Mouse (Mus musculus): Measurements from ENCODE around the gene Golga4.

The Golga4 gene

DNA sequence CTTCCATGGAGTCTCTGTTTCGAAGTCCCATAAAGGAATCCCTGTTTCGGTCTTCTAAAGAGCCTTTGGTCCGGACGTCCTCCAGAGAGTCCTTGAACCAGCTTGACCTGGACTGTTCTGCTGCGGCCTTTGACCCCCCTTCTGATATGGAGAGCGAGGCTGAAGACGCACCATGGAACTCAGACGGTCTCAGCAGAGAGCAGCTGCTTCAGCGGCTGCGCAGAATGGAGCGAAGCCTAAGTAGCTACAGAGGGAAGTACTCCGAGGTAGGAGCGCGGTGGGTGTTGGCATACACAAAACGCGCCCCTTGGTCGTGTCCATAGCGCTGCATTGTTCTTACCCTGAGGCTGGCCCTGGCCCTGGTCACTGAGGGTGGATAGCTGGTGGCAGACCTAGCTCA is 21.0 kb downstream of the Golga4 start:
- no peak for DNase-seq (ENCODE audit: low read depth)

DNA sequence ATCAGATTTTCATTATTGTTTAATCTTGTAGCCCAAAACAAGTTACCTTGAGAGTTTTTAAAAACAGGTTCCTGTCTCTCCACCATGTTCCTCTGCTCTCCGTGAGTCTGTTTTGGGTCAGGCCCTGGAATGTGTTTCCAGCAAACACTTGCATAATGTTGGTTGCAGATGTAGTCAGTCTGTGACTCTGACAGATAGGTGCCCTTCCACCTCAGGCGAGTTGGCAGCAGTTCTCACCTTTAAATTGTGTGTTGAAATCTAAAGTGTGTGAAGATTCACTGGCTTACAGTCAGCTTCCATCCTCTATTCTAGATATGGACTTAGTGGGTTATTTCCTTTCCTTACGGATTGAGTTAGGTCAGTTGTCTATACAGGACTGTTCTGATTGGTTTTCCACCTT is 23.7 kb downstream of the Golga4 start:
- DNase-seq (ENCODE audit: low read depth), result no peak

DNA sequence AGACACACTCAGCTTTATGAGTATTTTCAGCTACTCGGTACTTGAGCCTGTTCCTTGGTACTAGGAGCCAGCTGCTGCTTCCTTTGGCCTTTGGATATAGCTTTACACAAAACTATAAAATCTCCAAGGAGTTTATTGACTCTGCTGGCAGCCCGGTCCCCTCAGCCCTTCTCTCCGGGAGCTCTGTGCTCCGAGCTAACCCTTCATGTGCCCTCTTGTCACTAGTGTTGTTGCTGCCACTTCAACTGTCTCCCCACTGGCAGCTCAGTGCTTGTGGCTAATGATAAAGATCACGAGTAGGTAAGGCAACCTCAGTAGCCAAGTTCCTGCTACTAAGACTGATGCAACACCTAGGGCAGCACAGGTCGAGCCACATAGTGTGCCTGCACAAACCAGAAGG is 24.6 kb downstream of the Golga4 start:
- no peak for DNase-seq (ENCODE audit: low read depth)

DNA sequence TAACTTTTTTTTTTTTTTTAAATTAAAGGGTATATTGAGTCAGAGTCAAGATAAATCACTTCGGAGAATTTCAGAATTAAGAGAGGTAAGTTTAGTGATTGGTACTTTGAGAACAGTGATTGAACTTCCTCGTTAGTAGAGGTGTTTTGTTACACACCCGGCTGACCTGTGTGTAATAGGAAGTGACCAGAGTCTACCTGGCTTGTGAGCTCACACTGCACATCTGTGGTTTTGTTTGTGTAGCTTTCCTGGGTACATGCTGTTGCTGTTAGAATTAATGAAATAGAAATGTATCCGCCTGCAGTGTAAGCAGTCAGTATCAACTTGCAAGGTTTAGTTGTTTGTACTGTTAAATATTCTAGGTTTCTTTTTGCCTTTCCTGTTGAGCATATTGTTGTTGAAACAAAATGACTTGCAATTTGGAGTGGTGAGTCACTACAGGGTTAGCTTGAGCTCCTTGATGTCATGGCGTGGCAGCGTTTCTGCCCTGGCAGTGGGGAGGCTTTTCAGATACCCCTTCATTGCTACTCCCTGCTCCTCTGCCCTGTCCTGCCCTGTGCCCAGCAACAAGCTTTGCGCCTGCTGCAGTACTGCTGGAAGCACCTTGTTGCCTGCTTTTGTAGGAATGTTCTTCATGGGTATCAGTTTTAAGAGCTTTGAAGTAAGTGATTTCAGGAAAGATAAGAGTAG is 26.6 kb downstream of the Golga4 start:
- DNase-seq (ENCODE audit: low read depth), result peak; percentile 51

DNA sequence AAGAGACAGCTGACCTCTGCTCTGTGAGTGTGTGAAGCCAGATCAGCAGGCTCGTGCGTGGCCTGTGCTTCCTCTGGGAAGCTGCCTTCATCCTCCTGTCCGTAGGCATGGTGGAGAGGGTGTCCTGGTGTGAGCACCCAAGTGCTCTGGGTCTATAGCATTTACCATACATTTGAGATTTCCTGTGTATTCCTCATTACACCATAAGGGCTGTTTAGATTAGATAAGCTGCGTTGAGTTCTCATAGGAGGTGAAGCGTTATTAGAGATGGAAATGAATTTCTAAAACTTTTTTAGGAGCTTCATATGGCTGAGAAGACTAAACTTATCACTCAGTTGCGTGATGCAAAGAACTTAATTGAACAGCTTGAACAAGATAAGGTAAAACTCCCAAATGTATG is 30.9 kb downstream of the Golga4 start:
- DNase-seq (ENCODE audit: low read depth), result no peak

DNA sequence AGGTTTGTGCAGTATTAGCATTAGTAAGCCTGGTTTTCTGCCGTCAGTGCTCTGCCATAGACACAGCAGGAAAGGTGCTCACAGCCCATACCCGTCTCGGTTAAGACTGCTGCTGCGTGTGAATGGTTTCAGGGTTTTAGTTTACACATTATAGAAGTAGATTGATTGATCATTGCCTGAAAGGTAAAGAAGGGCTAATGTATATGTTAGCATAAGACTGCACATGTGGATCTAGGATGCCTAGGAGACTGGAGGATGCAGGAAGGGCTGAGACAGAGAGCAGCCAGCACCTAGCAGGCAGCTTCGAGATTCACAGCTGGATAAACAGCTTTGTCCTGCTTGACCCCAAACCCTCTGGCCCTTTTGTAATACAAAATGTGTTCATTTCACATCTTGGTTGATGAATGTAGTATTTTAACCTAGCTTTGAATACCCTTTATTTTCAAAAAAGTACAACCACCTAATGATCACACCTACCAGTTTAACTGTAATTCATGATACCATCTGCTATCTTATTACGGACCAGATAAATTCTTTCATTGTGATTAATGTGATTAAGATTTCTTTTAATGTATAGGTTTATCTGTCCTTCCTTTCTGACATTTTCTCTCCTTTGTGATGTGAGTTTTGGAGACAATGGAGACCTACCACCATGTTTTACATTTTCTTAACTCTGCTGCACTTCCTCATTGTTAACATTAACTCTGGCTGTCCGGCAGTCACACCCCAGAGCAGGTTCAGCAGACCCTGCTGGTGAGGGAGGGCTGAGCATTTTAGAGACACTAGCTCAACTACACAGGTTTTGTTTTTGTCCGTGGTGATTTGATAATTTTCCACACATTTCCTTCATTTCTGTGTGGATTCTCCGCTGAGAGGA is 31.6 kb downstream of the Golga4 start:
- no peak for DNase-seq (ENCODE audit: low read depth)

DNA sequence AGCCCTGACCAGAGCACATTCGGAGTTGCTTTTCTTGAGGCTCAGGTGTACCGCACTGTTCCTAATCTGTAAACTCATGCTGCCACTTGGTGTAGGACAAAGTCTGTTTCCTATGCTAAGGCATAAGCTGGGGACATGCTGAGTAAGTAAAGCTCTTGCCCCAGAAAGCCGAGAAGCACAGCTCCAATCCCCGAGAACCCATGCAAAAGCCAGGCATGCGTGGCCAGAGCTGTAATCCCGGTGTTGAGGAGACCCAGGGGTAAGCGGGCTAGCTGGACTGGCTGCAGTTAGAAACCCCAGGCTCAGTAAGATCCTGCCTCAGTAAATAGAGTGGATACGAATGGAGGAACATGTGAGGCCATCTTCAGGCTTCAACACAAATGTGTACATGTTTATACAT is 35.8 kb downstream of the Golga4 start:
- no peak for DNase-seq (ENCODE audit: low read depth)

DNA sequence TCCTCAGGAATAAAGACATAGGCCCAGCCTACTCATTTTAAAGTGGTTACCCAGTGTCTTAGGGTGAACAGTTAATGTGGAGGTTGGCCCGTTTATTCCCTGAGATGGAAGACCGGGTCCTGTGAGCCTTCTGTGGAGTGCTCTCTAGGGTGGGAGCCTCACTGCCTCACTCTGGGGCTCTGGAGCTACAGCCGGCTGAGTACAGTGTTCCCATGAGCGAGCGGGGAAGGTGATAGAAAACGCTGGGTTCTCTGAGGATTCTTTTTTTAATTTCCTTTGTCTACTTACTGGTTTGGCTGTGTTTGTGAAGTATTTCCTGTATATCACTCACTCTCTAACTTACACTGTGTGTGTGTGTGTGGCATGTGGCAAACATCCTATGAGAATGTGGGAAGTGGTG is 39.1 kb downstream of the Golga4 start:
- no peak for DNase-seq (ENCODE audit: low read depth)

DNA sequence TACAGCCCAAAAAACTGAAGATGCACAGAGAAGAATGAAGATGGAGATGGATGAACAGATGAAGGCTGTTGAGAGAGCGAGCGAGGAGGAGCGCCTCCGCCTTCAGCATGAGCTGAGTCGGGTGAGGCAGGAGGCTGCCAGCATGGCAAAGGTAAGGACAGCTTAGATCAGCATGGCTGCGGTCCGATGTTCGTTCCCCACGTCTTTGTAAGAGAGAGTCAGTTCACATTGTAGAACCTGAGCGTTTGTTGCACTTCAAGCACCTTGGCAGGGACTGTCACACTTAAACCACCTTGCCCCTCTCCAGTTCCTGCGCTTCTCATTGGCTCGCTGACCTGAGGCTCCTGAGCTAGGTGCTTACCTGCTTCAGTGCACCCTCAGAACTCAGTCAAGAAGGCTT is 42.6 kb downstream of the Golga4 start:
- no peak for DNase-seq (ENCODE audit: low read depth)

DNA sequence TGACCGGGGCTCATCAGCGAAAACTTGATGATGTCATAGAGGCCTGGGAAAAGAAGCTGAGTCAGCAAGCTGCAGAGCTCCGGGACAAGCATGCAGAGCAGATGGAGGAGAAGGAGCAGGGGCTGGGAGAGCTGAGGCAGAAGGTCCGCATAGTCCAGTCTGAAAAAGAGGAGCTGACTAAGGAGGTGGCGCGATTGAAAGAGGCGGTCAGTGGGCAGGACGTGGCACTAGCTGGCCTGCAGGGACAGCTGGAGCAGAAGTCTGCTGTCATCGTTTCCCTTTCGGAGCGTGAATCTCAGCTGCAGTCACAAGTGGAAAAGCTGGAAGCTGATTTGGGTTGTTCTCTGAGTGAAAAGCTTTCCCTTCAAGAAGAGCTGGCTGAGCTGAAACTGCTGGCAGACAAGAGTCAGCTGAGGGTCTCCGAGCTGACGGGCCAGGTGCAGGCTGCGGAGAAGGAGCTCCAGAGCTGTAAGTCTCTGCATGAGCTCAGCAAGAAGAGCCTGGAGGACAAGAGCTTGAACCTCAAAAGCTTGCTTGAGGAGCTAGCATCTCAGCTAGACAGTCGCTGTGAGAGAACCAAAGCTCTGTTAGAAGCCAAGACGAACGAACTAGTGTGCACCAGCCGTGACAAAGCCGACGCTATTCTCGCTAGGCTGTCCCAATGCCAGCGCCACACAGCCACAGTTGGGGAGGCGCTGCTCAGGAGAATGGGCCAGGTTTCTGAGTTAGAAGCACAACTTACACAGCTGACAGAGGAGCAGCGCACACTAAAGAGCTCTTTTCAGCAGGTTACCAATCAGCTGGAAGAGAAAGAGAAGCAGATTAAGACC is 51.1 kb downstream of the Golga4 start:
- DNase-seq (ENCODE audit: low read depth), result no peak

DNA sequence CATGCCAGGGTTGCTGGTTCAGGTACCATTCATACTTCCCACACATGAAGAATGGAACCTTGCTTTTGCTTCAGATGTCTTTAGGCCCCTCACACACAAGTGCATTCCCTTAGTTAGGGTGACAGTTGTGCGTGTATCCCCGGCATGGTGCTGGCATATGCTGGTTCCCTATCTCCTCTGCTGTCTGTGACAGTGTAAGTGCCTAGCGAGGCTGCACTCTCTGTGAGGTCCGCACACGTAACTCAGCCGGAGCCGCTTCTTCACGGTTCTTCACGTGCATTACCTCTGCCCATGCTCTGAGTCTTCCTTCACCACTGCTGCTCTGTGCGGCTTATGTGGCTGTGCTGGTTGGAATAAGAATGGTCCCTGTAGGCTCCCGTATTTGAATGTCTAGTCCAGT is 57.3 kb downstream of the Golga4 start:
- no peak for DNase-seq (ENCODE audit: low read depth)

DNA sequence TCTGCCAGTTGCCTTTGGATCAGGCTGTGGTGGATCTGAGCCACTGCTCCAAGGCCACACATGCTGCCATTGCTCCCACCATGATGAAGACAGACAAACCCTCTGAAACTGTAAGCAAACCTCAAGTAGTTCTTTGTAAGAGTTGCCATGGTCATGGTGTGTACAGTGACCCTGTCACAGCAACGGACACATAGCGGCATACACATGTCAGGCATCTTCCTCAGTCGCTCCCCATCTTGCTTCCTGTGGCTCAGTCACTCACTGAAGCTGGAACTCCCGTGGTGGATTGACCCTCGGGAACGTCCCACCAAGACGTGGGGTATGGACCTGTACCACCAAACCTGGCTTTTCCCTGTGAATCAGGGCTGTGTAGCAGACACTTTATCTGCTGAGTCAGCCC is 57.8 kb downstream of the Golga4 start:
- DNase-seq (ENCODE audit: low read depth), result no peak

DNA sequence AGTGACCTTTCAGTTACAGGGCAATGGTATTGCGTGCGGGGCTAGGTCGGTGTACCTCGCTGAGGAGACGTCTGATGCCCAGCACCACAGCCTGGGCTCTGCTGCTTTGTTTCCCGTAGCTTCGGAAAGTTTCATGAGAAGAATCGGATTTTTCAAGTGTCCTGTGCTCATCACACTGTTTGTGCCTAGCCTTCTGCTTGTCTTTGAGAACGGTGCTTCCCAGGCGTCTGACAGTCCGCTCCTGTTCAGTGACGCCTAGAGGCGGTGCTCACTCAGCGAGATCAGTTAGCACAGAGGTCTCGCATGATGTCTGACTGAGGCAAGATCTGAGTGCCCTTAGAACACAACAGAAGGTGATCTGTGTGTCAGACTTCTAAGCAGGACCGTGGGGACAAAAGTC is 58.6 kb downstream of the Golga4 start:
- DNase-seq (ENCODE audit: low read depth), result no peak

DNA sequence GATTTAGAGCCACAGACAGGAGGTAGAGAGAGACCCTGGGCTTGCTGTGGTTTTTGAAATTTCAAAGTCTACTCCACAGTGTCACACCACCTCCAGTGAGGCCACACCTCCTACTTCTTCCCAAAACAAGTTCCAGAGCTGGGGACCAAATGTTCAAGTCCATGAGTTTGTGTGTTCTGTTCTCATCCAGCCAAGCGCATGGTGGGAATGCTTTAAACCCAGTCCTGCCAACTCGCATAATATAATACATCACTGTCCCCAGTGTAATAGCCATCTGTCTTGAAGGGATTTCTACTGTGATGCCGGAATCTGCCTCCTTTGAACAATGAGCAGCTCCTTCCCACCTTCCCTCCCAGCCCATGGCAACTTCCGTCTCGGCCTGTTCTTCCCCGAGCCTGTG is 63.3 kb downstream of the Golga4 start:
- no peak for DNase-seq (ENCODE audit: low read depth)

DNA sequence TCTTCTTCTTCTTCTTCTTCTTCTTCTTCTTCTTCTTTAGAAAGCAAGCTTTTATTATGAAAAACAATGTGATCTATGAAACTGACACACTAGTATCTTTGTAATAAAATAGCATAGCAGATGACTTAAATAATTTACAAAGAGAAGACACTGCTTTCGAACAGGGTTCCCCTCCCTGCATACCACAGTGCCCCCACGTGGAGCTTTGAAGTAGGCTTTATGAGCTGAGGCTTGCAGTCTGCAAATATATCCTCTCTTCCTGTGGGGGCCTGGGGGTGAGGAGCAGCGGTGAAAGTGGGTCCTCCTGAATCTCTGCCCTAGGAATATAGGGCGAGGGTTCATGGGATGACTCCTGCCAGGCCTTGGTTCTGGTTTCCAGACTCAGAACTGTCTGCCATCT is 64.8 kb downstream of the Golga4 start:
- no peak for DNase-seq (ENCODE audit: low read depth)

DNA sequence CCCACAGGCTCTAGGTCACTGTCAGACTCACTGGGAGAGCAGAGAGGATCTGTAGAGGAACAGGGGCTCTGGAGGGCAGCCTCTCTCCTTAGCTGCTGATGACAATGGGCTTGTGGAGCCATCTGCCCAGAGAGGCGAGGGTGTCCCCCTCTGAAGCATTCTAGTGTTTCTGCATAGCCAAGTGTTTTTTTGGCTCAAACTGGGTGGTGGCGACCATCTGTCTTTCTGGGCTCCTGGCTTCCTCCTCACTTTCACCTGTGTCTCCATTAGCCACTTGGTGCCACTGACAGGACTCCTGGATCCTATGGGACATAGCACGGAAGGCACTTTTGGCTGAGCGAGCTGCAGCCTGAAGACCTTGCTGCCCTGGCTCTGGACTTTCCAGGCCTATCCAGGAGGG is 65.6 kb downstream of the Golga4 start:
- DNase-seq (ENCODE audit: low read depth), result no peak

DNA sequence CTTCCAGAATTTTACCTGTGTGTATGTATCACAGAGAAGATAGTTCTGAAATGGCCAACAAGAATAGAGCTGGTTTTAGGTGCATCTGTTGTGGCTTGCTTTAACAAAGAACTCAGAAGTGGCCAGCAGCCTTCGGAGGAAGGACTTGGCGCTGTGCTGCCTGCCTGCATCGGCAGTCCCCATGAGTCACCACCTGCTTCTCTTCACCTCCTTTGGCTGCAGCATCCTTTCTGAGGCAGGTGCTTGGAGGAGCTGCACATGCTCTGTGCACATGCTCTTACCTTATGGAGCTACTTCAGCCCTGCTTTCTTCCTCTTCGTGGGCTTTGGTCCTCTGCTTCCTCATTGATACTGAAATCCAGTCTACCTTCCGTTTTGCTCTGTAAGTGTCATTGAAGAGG is 68.8 kb downstream of the Golga4 start:
- DNase-seq (ENCODE audit: low read depth), result no peak

DNA sequence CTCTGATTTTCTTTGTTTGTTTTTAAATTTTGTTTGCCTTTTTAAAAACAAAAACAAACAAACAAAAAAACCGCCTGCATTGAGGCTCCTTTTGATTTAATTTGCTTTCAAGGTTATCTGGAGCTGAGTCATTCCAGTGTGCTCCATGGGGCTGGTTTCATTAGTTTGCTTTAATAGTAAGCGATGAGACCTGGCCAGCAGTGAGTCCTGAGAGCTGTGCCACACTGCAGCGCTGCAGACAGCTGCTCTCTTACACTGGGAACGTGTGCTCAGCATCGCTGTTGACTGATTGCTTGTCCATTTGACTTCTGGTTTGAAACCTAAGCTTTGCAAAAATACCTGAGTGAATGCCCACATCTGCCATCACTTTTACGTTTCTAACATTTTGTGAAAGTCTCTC is 74.3 kb downstream of the Golga4 start:
- no peak for DNase-seq (ENCODE audit: low read depth)

DNA sequence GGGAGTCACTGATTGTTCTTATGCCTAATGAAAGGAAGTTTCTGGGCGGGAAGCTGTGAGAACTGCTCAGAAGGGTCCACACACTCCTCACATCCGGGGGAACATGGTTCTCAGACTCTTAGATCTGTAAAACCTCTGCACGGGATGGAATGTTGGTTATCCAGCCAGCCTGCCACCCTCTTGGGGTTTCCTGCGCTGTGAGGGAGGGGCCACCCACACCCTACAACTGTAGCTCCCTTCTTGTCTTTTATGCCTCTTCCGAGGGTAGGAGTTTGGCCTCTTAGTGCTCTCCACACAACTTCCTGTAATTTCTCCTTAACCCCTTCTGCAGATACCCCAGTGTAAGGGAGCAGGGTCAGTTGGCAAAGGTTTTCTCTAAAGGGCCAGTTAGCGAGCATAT is 76.7 kb downstream of the Golga4 start:
- DNase-seq (ENCODE audit: low read depth), result no peak

DNA sequence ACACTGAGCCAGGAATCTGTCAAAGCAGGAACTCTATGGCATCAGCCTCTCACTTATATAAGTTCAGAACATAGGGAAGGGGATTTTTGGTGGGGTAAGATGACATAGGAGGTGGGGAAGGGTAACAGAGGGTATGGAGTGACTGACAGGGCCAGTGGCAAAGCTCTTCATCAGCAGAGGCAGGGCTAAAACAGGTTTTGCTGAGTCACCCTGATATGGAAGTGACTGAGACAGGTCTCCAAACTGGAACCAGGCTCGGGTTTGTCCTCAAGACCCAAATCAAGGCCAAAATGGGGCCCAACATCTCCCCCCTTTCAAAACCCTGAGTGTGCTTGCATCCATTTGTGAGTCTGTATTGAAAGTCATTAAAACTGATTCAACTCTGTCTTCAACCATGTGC is 78.8 kb downstream of the Golga4 start:
- no peak for DNase-seq (ENCODE audit: low read depth)

DNA sequence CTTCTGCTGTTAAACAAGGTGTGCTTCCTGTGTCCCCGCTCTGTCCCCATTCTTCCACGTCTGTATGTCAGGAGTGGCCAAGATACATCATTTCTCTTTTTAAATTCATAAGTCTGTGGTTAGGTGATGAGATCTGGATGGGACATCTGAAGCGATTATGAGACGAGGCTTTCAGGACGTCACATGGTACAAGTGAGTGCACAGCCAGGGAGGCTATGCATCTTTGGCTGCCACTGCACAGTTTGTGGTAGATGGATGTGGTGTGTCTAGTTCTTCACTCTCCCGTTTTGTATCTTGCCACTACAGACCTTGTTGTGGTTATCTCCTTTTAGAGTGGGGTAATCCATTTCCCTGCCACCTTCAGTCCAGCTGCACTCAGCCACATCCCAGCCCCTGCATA is 79.9 kb downstream of the Golga4 start:
- no peak for DNase-seq (ENCODE audit: low read depth)

DNA sequence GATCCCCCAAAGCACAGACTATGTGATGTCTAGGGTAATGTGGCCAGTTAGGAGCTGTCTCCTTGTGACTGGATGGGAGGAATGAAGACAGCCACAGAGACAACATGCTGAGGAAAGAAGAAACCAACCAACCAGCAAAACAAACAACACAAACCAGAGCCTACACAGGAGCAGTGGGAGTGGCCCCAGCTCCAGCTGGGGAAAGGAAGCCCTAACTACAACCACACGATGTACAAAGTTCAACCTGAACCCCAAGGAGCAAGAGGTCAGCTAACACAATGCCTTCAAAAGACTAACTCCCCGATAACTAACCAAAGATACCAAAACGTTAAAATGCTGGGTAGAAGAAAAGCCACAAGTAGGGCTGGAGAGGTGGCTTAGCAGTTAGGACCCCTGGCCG is 81.0 kb downstream of the Golga4 start:
- no peak for DNase-seq (ENCODE audit: low read depth)

DNA sequence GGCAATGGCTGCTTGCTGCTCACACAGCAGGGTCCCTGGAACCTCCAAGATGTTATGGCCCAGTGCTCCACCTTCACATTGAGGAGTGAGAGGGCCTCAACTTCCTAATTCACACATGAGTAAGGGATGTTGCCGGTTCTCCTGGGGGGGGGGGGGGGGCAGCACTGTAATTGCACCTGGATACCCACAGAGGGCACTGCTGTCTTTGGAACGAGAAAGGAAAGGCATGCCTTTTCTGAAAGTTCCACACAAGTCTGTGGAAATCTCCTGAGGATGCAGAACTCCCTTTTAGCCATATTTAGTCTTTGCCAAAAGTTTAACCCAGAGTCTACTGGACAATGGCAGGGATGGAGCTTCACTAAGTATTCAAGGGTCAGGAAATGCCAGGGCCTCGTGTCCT is 83.2 kb downstream of the Golga4 start:
- DNase-seq (ENCODE audit: low read depth), result peak; percentile 62
